Mouse (Mus musculus) lung, embryonic 14.5 days (tissue): Measurements from ENCODE around the gene Ccdc177. TPM values are rescaled to one million over a fixed set of nuclear protein-coding genes. Genes with fewer than 3 reads are reported as not detected.

Source experiments
- ATAC-seq: fragments of 200-750 bp; cut with Nextera tagmentation; 2 replicates; pipeline ENCODE4 v1.8.0; 2017; ENCODE audit warnings: mild to moderate bottlenecking, moderate TSS enrichment, moderate library complexity; ENCODE audit not compliant: insufficient read depth
- DNase-seq: peaks from one replicate; pipeline ENCODE4 v3.0.0-alpha.2; 2015
- H3K27ac ChIP-seq: fragments of 300-500 bp; sonication (generic); 2 replicates; pipeline ENCODE4 v1.5.1; 2014; ENCODE audit warnings: low read depth, mild to moderate bottlenecking, moderate library complexity
- H3K27me3 ChIP-seq: fragments of 300-500 bp; sonication (generic); 2 replicates; pipeline ENCODE4 v1.6.1; 2014; ENCODE audit warnings: low read length, control low read depth; ENCODE audit not compliant: insufficient read depth
- H3K36me3 ChIP-seq: fragments of 300-500 bp; sonication (generic); 2 replicates; pipeline ENCODE4 v1.6.1; 2014; ENCODE audit warnings: control low read depth; ENCODE audit not compliant: insufficient read depth
- H3K4me1 ChIP-seq: fragments of 300-500 bp; sonication (generic); 2 replicates; pipeline ENCODE4 v1.6.1; 2014; ENCODE audit warnings: antibody characterized with exemption, control low read depth; ENCODE audit not compliant: insufficient read depth
- H3K4me2 ChIP-seq: fragments of 300-500 bp; sonication (generic); 2 replicates; pipeline ENCODE4 v1.6.1; 2014; ENCODE audit warnings: mild to moderate bottlenecking
- H3K4me3 ChIP-seq: fragments of 300-500 bp; sonication (generic); 2 replicates; pipeline ENCODE4 v1.5.1; 2014; ENCODE audit warnings: low read depth, low read length
- H3K9ac ChIP-seq: fragments of 300-500 bp; sonication (generic); 2 replicates; pipeline ENCODE4 v1.6.1; 2014
- H3K9me3 ChIP-seq: fragments of 300-500 bp; sonication (generic); 2 replicates; pipeline ENCODE4 v1.6.1; 2016; ENCODE audit warnings: low read depth, low read length, control low read depth
- CTCF ChIP-seq: IDR thresholded peaks from 2 replicates; pipeline ENCODE4 v1.5.1; 2016; ENCODE audit warnings: antibody characterized with exemption, low read depth
- WGBS: fragments of 180-500 bp; shearing (Covaris S2); extraction: QIAGEN DNeasy Blood & Tissue Kit; methylation state at CpG from one replicate; pipeline ENCODE4 v1.1.7; 2014; 5-methylcytosine and 5-hydroxymethylcytosine counted together
- polyA plus RNA-seq: library from polyadenylated mRNA; unstranded; fragments of >200 nt; fragmentation: Nextera tagmentation; extraction: Ambion mirVana; gene quantifications from 2 replicates; pipeline ENCODE4 v1.2.1, GENCODE M21; 2014

Gene Ccdc177
- polyA plus RNA-seq, result 0.04 and 0.11 TPM in 2 replicates

DNA sequence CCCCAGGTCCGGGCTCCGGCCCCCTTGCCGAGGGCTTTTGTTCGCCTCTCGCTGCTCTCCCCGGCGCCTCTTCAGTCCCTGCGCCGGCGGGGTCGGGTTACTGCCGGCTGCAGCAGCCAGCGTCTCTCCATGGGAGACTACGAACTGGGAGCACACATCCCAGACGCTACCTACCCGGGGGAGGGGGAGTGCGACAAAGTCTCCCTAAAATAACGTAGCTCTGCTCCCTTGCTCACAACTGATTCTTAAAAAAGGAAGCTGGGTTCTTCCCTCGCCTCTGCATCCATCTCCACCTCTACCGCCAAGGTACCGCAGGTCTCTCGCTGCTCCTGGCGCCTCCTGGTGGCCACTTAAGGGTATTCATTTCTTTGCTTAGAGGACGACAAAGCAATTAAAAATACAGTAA, at the start of gene Ccdc177:
Gene Ccdc177 (minus strand): TSS at position 292 of the 406 bp plus-strand sequence.
- peak within 1 kb of the TSS; percentile 59 for H3K4me3 ChIP-seq
- TF ChIP-seq CTCF, result peak; percentile 91
- no peak within 1 kb of the TSS for H3K9ac ChIP-seq
- ATAC-seq (no peak), DNase-seq (peak; percentile 86)
- no peaks in the 10 kb centered on the region for H3K9me3 ChIP-seq
- no peaks in the 10 kb centered on the region for H3K36me3 ChIP-seq
- under 1% methylated on average over 24 of the region's 24 CpGs for WGBS
- H3K27me3 ChIP-seq, result peaks cover 65% of the 10 kb centered on the region
- no peak within 1 kb of the TSS for H3K27ac ChIP-seq
- peak within 1 kb of the TSS; percentile 97 for H3K4me2 ChIP-seq
- peaks cover 7% of the 10 kb centered on the region for H3K4me1 ChIP-seq

DNA sequence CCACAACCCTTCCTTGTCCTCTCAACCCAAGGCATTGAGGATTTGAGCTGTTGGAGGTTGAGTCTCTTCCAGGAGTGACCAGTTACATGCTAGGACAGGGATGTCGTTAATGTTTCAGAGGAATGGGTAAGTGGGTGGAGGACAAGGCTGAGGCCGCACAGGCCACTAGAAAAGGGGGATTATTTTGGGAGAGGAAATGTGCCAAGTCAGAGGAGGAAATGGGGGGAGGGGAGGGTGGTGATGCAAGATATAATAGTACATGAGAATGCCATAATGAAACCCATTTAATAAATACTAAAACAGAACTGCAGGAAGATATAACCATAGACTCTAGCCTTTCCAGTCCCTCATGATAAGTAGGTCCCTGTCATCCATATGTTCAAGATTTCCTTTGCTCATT, 49.5 kb upstream of the Ccdc177 start:
- H3K27ac ChIP-seq, result no peak overlapping the region
- no peak overlapping the region for H3K4me2 ChIP-seq
- H3K27me3 ChIP-seq, result no peaks in the 10 kb centered on the region
- peaks cover 22% of the 10 kb centered on the region for H3K4me1 ChIP-seq
- ATAC-seq (no peak), DNase-seq (no peak)
- no peak overlapping the region for H3K4me3 ChIP-seq
- H3K9ac ChIP-seq, result no peak overlapping the region
- no peak for TF ChIP-seq CTCF
- H3K36me3 ChIP-seq, result no peaks in the 10 kb centered on the region
- WGBS, result 54% methylated on average over 2 of the region's 2 CpGs
- no peaks in the 10 kb centered on the region for H3K9me3 ChIP-seq

DNA sequence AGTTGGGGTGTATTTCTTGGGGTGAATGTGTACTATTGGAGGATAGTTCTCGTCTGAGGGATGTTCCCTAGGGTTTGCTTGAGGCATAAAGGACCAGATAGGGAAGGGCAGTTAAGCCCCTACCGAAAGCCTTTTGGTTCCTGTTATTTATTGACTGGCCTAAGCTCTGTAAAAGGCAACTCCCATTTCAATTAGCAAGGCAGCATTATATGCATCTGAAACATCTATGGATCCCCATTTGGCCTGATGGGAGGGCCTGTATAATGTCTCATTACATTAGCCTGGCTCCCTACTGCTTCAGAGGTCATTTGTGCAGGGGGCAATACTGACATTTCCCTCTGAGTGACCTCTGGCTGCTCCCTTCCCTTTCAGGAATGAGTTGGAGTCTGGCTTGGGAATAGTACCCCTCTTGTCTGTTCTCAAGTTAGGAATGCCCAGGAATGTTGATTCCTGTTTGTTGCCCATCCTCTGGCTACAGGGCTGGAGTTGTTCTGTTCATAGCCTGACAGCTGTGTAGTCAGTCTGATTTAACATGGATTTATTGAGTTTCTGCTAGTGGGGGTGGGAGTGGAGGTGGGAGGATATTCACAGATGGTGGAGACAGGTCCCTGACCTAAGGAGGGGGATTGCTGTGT, 47.1 kb upstream of the Ccdc177 start:
- Histone ChIP-seq H3K36me3 (no peaks in the 10 kb centered on the region), H3K27me3 (no peaks in the 10 kb centered on the region), H3K4me3 (no peak overlapping the region), H3K4me1 (peaks cover 14% of the 10 kb centered on the region; the same call in 1 of the 2 replicates), H3K27ac (no peak overlapping the region), H3K4me2 (no peak overlapping the region), H3K9ac (no peak overlapping the region), H3K9me3 (no peaks in the 10 kb centered on the region)
- WGBS, result 75% methylated on average over 2 of the region's 2 CpGs
- DNase-seq, result no peak
- no peak for ATAC-seq
- TF ChIP-seq CTCF, result no peak

DNA sequence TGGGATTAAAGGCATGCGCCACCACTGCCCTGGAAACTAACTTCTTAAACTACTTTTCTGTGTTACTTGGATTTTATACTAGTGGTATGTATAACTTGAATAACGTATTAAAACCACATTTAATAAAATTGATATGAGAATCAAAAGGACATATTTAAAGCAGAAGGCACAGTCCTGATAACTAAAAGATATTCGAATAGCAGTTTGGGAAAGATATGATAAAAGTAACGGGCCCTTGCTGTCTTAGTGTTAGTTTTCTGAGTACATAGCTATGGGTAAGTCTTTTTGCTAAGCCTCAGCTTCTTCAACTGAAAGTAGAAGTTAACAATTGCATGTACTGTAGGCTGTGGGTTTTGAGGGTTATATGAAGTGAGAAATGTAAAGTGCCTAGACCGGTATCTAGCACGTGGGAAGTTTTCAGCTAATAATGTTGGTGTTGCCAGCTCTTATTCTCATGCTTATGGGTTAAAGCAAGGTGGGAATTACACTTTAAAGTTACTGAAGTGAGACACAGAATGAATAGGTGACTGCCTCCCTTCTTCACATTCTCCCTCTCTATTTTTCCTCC, 44.5 kb upstream of the Ccdc177 start:
- WGBS, result 89% methylated on average over 6 of the region's 6 CpGs
- DNase-seq, result no peak
- Histone ChIP-seq H3K36me3 (no peaks in the 10 kb centered on the region), H3K9ac (no peak overlapping the region), H3K4me1 (peaks cover 2% of the 10 kb centered on the region; the same call in 1 of the 2 replicates), H3K27me3 (no peaks in the 10 kb centered on the region), H3K27ac (no peak overlapping the region), H3K4me2 (no peak overlapping the region), H3K4me3 (no peak overlapping the region), H3K9me3 (no peaks in the 10 kb centered on the region)
- no peak for ATAC-seq
- no peak for TF ChIP-seq CTCF

DNA sequence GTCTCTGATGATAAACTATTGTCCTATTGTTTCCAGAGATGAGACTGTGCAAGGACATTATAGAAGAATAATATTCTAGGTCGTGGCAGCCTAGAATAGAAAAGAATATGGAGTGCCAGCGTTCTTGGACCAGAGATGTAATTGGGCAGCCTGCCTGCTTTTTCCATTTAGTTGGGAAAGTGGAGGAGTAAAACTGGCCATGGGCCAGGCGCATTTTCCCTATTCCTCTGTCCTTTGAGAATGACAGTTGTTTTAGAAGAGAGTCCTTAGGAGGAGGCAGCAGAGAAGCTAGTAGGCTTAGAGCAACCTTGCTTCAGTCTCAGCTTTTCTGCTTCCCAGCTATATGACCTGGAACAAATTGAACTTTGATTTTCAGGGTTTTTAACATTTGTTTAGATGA, 43.4 kb upstream of the Ccdc177 start:
- 42% methylated on average over 3 of the region's 3 CpGs for WGBS
- DNase-seq, result peak; percentile 84
- Histone ChIP-seq H3K4me2 (no peak overlapping the region), H3K4me1 (no peaks in the 10 kb centered on the region), H3K9ac (no peak overlapping the region), H3K36me3 (no peaks in the 10 kb centered on the region), H3K9me3 (no peaks in the 10 kb centered on the region), H3K27ac (0 out of 2 replicates have a peak overlapping the region, but pooled peaks have one; percentile 20), H3K27me3 (no peaks in the 10 kb centered on the region), H3K4me3 (no peak overlapping the region)
- no peak for TF ChIP-seq CTCF
- ATAC-seq, result no peak

DNA sequence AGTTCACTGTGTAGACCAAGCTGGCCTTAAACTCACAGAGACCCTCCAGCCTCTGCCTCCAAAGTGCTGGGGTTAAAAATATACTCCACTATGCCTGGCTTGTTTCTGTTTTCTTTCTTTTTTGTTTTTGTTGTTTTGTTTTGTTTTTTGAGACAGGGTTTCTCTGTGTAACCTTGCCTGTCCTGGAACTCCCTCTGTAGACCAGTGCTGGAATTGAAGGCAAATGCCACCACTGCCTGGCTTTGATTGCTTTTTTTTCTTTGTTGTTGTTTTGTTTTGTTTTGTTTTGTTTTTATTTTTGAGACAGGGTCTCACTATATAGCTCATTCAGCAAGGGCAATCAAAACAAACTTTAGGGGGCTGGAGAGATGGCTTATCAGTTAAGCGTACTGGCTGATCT, 41.0 kb upstream of the Ccdc177 start:
- no peaks in the 10 kb centered on the region for H3K27me3 ChIP-seq
- no peaks in the 10 kb centered on the region for H3K9me3 ChIP-seq
- WGBS, result 100% methylated on average over 1 of the region's 1 CpGs
- no peak overlapping the region for H3K4me2 ChIP-seq
- no peak overlapping the region for H3K9ac ChIP-seq
- DNase-seq (no peak), ATAC-seq (no peak)
- no peak overlapping the region for H3K4me3 ChIP-seq
- no peak overlapping the region for H3K27ac ChIP-seq
- 0 out of 2 replicates have a peak, but pooled peaks have one; percentile 21 for TF ChIP-seq CTCF
- no peaks in the 10 kb centered on the region for H3K36me3 ChIP-seq
- H3K4me1 ChIP-seq, result no peaks in the 10 kb centered on the region

DNA sequence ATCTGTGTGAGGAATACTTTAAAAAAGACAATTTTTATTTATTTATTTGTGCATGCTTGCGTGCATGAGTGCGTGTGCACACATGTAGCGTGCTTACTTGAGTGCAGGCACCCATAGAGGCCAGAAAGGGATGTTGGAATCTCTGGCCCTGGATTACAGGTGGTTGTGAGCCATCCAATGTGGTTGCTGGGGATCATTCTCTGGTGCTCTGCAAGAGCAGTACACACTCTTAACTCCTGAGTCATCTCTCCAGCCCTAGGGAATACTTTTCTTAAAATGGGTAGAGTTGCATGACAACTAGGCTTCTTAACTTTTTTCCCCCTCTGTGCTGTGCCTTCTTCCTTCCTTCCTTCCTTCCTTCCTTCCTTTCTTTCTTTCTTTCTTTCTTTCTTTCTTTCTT, 39.7 kb upstream of the Ccdc177 start:
- H3K9ac ChIP-seq, result no peak overlapping the region
- H3K4me2 ChIP-seq, result no peak overlapping the region
- no peak for DNase-seq
- ATAC-seq, result no peak
- H3K27me3 ChIP-seq, result no peaks in the 10 kb centered on the region
- no peak overlapping the region for H3K27ac ChIP-seq
- no peaks in the 10 kb centered on the region for H3K36me3 ChIP-seq
- no peak for TF ChIP-seq CTCF
- H3K4me1 ChIP-seq, result no peaks in the 10 kb centered on the region
- no peak overlapping the region for H3K4me3 ChIP-seq
- no peaks in the 10 kb centered on the region for H3K9me3 ChIP-seq
- WGBS, result 90% methylated on average over 3 of the region's 3 CpGs
